Mouse (Mus musculus): Measurements from ENCODE around the gene Sdhc.

DNA sequence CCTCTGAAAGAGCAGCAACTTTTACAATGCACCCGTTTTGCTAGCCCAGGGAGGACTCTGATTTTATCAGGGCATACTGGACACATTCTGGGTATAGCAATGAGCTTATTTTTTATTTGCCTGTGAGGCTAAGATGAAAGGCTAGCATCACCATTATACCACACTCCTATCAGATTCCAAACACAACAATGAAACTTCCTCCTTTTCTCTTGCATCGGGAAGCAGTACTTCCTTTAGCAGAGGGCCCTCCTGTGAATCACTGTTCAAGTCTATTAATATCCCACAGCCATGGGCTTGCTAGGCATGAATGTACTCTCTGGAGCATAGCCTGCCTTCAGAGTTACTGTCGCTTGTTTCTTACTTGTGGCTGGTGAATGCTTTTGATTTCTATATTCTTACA, 20.7 kb upstream of the Sdhc start:
- TF ChIP-seq CTCF (IDR thresholded peaks at IDR 0.05; ENCODE audit: low read depth): no peak
- TF ChIP-seq EP300 (optimal IDR thresholded peaks at IDR 0.05): no peak
